Mouse (Mus musculus) MEL (cell line): ENCODE data around the gene Ccnt2. TPM values are rescaled to one million over a fixed set of nuclear protein-coding genes. Genes with fewer than 3 reads are reported as not detected.
"Not testable (repeated sequence)": the region's sequence is repeated elsewhere in the genome, so short reads cannot be mapped to it uniquely, and the experiment has no call there.

Source experiments
- DNase-seq: peaks from one replicate; pipeline ENCODE4 v3.0.0; 2011; ENCODE audit warnings: low read depth, low spot score
- H3K27ac ChIP-seq: 2 replicates; pipeline ENCODE4 v1.5.1; 2012; ENCODE audit warnings: low read depth, mild to moderate bottlenecking, control low read depth, low read length, moderate library complexity; ENCODE audit not compliant: control insufficient read depth
- H3K27me3 ChIP-seq, 2 experiments: fragments of 150-350 bp in 1 of 2; sonication (generic) in 1 of 2; 2 replicates each; pipeline ENCODE4 v1.6.1; 2012; ENCODE audit warnings: low read length in 2 of 2, mild to moderate bottlenecking in 2 of 2, improper control_type of control experiment in 1 of 2, moderate library complexity in 1 of 2; ENCODE audit not compliant: insufficient read depth in 2 of 2, control insufficient read depth in 1 of 2
- H3K36me3 ChIP-seq, 2 experiments: 2 replicates each; pipeline ENCODE4 v1.6.1; 2012 to 2014; ENCODE audit warnings: low read length in 2 of 2, improper control_type of control experiment in 1 of 2, inconsistent platforms in 1 of 2, mild to moderate bottlenecking in 1 of 2; ENCODE audit not compliant: insufficient read depth in 2 of 2, control insufficient read depth in 1 of 2
- H3K4me1 ChIP-seq, 2 experiments: fragments of 150-350 bp in 1 of 2; sonication (generic) in 1 of 2; 2 replicates each; pipeline ENCODE4 v1.6.1; 2012; ENCODE audit warnings: low read length in 2 of 2, improper control_type of control experiment in 1 of 2, mild to moderate bottlenecking in 1 of 2; ENCODE audit not compliant: insufficient read depth in 2 of 2, control insufficient read depth in 1 of 2
- H3K4me3 ChIP-seq, 2 experiments: fragments of 150-350 bp in 1 of 2; sonication (generic) in 1 of 2; 2 replicates each; pipeline ENCODE4 v1.5.1; 2012; ENCODE audit warnings: low read depth in 2 of 2, low read length in 2 of 2, mild to moderate bottlenecking in 2 of 2, moderate library complexity in 2 of 2, control low read depth in 1 of 2, improper control_type of control experiment in 1 of 2; ENCODE audit not compliant: control insufficient read depth in 1 of 2, insufficient read depth in 1 of 2
- H3K79me2 ChIP-seq: 2 replicates; pipeline ENCODE4 v1.6.1; 2012; ENCODE audit warnings: mild to moderate bottlenecking, low read length, moderate library complexity; ENCODE audit not compliant: control insufficient read depth, poor library complexity, insufficient read depth
- H3K9ac ChIP-seq: 2 replicates; pipeline ENCODE4 v1.6.1; 2012; ENCODE audit warnings: low read depth, mild to moderate bottlenecking, control low read depth, low read length, moderate library complexity; ENCODE audit not compliant: control insufficient read depth, poor library complexity, severe bottlenecking
- H3K9me3 ChIP-seq: fragments of 150-350 bp; sonication (generic); replicated peaks from 2 replicates; pipeline ENCODE4 v1.6.1; 2012; ENCODE audit warnings: mild to moderate bottlenecking, low read length, improper control_type of control experiment, moderate library complexity; ENCODE audit not compliant: insufficient read depth
- BHLHE40 ChIP-seq: IDR thresholded peaks from 2 replicates; pipeline ENCODE4 v1.6.1; 2012; ENCODE audit warnings: low read depth, mild to moderate bottlenecking, inconsistent platforms, low read length, improper control_type of control experiment, borderline replicate concordance
- CTCF ChIP-seq, 3 experiments: IDR thresholded peaks in 2 of 3; conservative IDR thresholded peaks in 1 of 3; 2 replicates each; pipeline ENCODE4 v1.5.1; 2011 to 2012; ENCODE audit warnings: low read length in 3 of 3, low read depth in 2 of 3, mild to moderate bottlenecking in 2 of 3, improper control_type of control experiment in 1 of 3, inconsistent platforms in 1 of 3, mixed read lengths in 1 of 3, moderate library complexity in 1 of 3; ENCODE audit not compliant: control insufficient read depth in 1 of 3, insufficient read depth in 1 of 3, poor library complexity in 1 of 3, severe bottlenecking in 1 of 3
- E2F4 ChIP-seq: IDR thresholded peaks from 2 replicates; pipeline ENCODE4 v1.6.1; 2011; ENCODE audit warnings: low read depth, low read length, improper control_type of control experiment, borderline replicate concordance
- ETS1 ChIP-seq: IDR thresholded peaks from 2 replicates; pipeline ENCODE4 v1.6.1; 2012; ENCODE audit warnings: low read depth, mild to moderate bottlenecking, inconsistent platforms, low read length, improper control_type of control experiment, moderate library complexity
- GABPA ChIP-seq: IDR thresholded peaks from 2 replicates; pipeline ENCODE4 v1.6.1; 2012; ENCODE audit warnings: low read depth, mild to moderate bottlenecking, inconsistent platforms, low read length, improper control_type of control experiment, moderate library complexity
- GATA1 ChIP-seq: IDR thresholded peaks from 2 replicates; pipeline ENCODE4 v1.6.1; 2011; ENCODE audit warnings: low read depth, low read length, improper control_type of control experiment
- HCFC1 ChIP-seq: IDR thresholded peaks from 2 replicates; pipeline ENCODE4 v1.6.1; 2012; ENCODE audit warnings: low read depth, mild to moderate bottlenecking, inconsistent platforms, low read length, improper control_type of control experiment, moderate library complexity
- KAT2A ChIP-seq: conservative IDR thresholded peaks from 2 replicates; pipeline ENCODE4 v1.6.1; 2012; ENCODE audit warnings: low read depth, low read length, improper control_type of control experiment, inconsistent platforms
- MAX ChIP-seq: IDR thresholded peaks from 2 replicates; pipeline ENCODE4 v1.6.1; 2011; ENCODE audit warnings: low read length, improper control_type of control experiment
- MAZ ChIP-seq: IDR thresholded peaks from 2 replicates; pipeline ENCODE4 v1.6.1; 2012; ENCODE audit warnings: low read depth, mild to moderate bottlenecking, inconsistent platforms, low read length, improper control_type of control experiment
- MEF2A ChIP-seq: IDR thresholded peaks from 2 replicates; pipeline ENCODE4 v1.6.1; 2014; ENCODE audit warnings: low read depth, mild to moderate bottlenecking, inconsistent platforms, low read length, improper control_type of control experiment; ENCODE audit not compliant: poor library complexity, insufficient replicate concordance, severe bottlenecking; ENCODE audit errors: extremely low read depth
- MYB ChIP-seq: IDR thresholded peaks from 2 replicates; pipeline ENCODE4 v1.6.1; 2011; ENCODE audit warnings: mild to moderate bottlenecking, low read depth, low read length, improper control_type of control experiment
- MYC ChIP-seq: IDR thresholded peaks from 2 replicates; pipeline ENCODE4 v1.6.1; 2011; ENCODE audit warnings: low read depth, mild to moderate bottlenecking, low read length, improper control_type of control experiment, moderate library complexity
- NELFE ChIP-seq: IDR thresholded peaks from 2 replicates; pipeline ENCODE4 v1.6.1; 2011; ENCODE audit warnings: low read depth, low read length, improper control_type of control experiment
- POLR2A ChIP-seq, 2 experiments: IDR thresholded peaks; 2 replicates each; pipeline ENCODE4 v1.6.1; 2011 to 2012; ENCODE audit warnings: low read length in 2 of 2, mild to moderate bottlenecking in 2 of 2, control low read depth in 1 of 2, improper control_type of control experiment in 1 of 2, low read depth in 1 of 2, moderate library complexity in 1 of 2; ENCODE audit not compliant: control insufficient read depth in 1 of 2, insufficient read depth in 1 of 2, poor library complexity in 1 of 2
- POLR2AphosphoS2 ChIP-seq: IDR thresholded peaks from 2 replicates; pipeline ENCODE4 v1.6.1; 2011; ENCODE audit warnings: low read length, improper control_type of control experiment
- RAD21 ChIP-seq: IDR thresholded peaks from 2 replicates; pipeline ENCODE4 v1.6.1; 2011; ENCODE audit warnings: mild to moderate bottlenecking, low read depth, low read length, improper control_type of control experiment
- RCOR1 ChIP-seq: IDR thresholded peaks from 2 replicates; pipeline ENCODE4 v1.6.1; 2012; ENCODE audit warnings: low read depth, mild to moderate bottlenecking, inconsistent platforms, low read length, improper control_type of control experiment
- SIN3A ChIP-seq: IDR thresholded peaks from 2 replicates; pipeline ENCODE4 v1.6.1; 2012; ENCODE audit warnings: low read length, improper control_type of control experiment, inconsistent platforms
- SMC3 ChIP-seq: IDR thresholded peaks from 2 replicates; pipeline ENCODE4 v1.6.1; 2011; ENCODE audit warnings: low read depth, low read length, improper control_type of control experiment
- TAL1 ChIP-seq: IDR thresholded peaks from 2 replicates; pipeline ENCODE4 v1.6.1; 2012; ENCODE audit warnings: mild to moderate bottlenecking, inconsistent platforms, low read length, moderate library complexity, mixed read lengths
- TCF12 ChIP-seq: IDR thresholded peaks from 2 replicates; pipeline ENCODE4 v1.6.1; 2014; ENCODE audit warnings: low read depth, mild to moderate bottlenecking, inconsistent platforms, low read length, improper control_type of control experiment, moderate library complexity
- USF1 ChIP-seq: IDR thresholded peaks from 2 replicates; pipeline ENCODE4 v1.6.1; 2014; ENCODE audit warnings: low read depth, mild to moderate bottlenecking, inconsistent platforms, low read length, improper control_type of control experiment, moderate library complexity
- USF2 ChIP-seq, 2 experiments: IDR thresholded peaks; 2 replicates each; pipeline ENCODE4 v1.6.1; 2011 to 2012; ENCODE audit warnings: improper control_type of control experiment in 2 of 2, low read length in 2 of 2, borderline replicate concordance in 1 of 2, inconsistent platforms in 1 of 2, low read depth in 1 of 2, mild to moderate bottlenecking in 1 of 2; ENCODE audit not compliant: insufficient read depth in 1 of 2
- ZC3H11A ChIP-seq: IDR thresholded peaks from 2 replicates; pipeline ENCODE4 v1.6.1; 2012; ENCODE audit warnings: low read depth, mild to moderate bottlenecking, inconsistent platforms, low read length, improper control_type of control experiment
- ZKSCAN1 ChIP-seq: IDR thresholded peaks from 2 replicates; pipeline ENCODE4 v1.6.1; 2012; ENCODE audit warnings: low read depth, mild to moderate bottlenecking, inconsistent platforms, low read length, improper control_type of control experiment, moderate library complexity
- ZMIZ1 ChIP-seq: IDR thresholded peaks from 2 replicates; pipeline ENCODE4 v1.6.1; 2012; ENCODE audit warnings: low read depth, mild to moderate bottlenecking, inconsistent platforms, low read length, improper control_type of control experiment, moderate library complexity
- ZNF384 ChIP-seq: IDR thresholded peaks from 2 replicates; pipeline ENCODE4 v1.6.1; 2012; ENCODE audit warnings: low read depth, mild to moderate bottlenecking, inconsistent platforms, low read length, improper control_type of control experiment
- polyA plus RNA-seq, 2 experiments: library from polyadenylated mRNA; stranded (reverse) in 1 of 2; unstranded in 1 of 2; fragments of >175 nt in 1 of 2; fragments of >200 nt in 1 of 2; gene quantifications; 2 replicates each; pipeline versions ENCODE4 v1.2.1 to v1.2.4; 2012; ENCODE audit warnings: low replicate concordance in 2 of 2, low read depth in 1 of 2; ENCODE audit not compliant: insufficient read length in 2 of 2, insufficient read depth in 1 of 2, missing spikeins in 1 of 2
- total RNA-seq: library from RNA; depleted of rRNA; stranded (reverse); fragments of 300-350 nt; gene quantifications from 2 replicates; pipeline ENCODE4 v1.2.3, GENCODE M21; 2012

Ccnt2 gene
- total and polyA plus RNA-seq, 3 experiments, result 20.6 to 31.5 (median 26.7) TPM

GRCm38 (mm10) chr1:127756331-127757163 lies 17.4 kb upstream of the Ccnt2 start (continued):
- TF ChIP-seq MAX, result 0 out of 2 replicates have a peak, but pooled peaks have one; percentile 19

GRCm38 (mm10) chr1:127757164-127757545 lies 16.8 kb upstream of the Ccnt2 start:
- H3K36me3 ChIP-seq, result peaks cover 0 to 33% of the 10 kb centered on the region in 2 experiments; a peak in 2 of 4 replicates
- H3K27ac ChIP-seq, result peak overlapping the region; percentile 100
- peak overlapping the region; percentile 76 for H3K9ac ChIP-seq
- H3K4me3 ChIP-seq, result peak overlapping the region; percentile 18 to 41; a peak in 3 of 4 replicates
- DNase-seq, result peak; percentile 62
- H3K27me3 ChIP-seq, H3K79me2 ChIP-seq, H3K9me3 ChIP-seq: not testable (repeated sequence)
- TF ChIP-seq MAX (peak; percentile 5; the same call in 1 of the 2 replicates), GATA1 (0 out of 2 replicates have a peak, but pooled peaks have one; percentile 20), MYB (peak; percentile 15; the same call in 1 of the 2 replicates)
- H3K4me1 ChIP-seq, result peaks cover 22 to 28% of the 10 kb centered on the region in 2 experiments

- Histone ChIP-seq H3K4me3 (no peak overlapping the region), H3K27me3 (no peaks in the 10 kb centered on the region), H3K79me2 (no peaks in the 10 kb centered on the region), H3K27ac (no peak overlapping the region), H3K4me1 (no peaks in the 10 kb centered on the region; a peak in 1 of 4 replicates), H3K9me3 (no peaks in the 10 kb centered on the region), H3K36me3 (peaks cover 0 to 2% of the 10 kb centered on the region in 2 experiments; a peak in 2 of 4 replicates), H3K9ac (no peak overlapping the region)
- peak; percentile 53 for DNase-seq
- TF ChIP-seq RAD21, result peak; percentile 76
- no peak for TF ChIP-seq MEF2A
- TF ChIP-seq POLR2AphosphoS2, result no peak
- TF ChIP-seq TAL1, result no peak
- peak in 2 of 3 experiments; percentile 21 to 77; a peak in 3 of 6 replicates for TF ChIP-seq CTCF (IDR thresholded peaks at IDR 0.05 in 2 of 3, conservative IDR thresholded peaks at IDR 0.05 in 1 of 3; ENCODE audit: control insufficient read depth in 1 of 3, insufficient read depth in 1 of 3, low read depth in 2 of 3, low read length in 3 of 3, poor library complexity in 1 of 3, severe bottlenecking in 1 of 3)
- no peak for TF ChIP-seq TCF12
- no peak for TF ChIP-seq POLR2A (IDR thresholded peaks at IDR 0.05; ENCODE audit: control insufficient read depth in 1 of 2, insufficient read depth in 1 of 2, low read depth in 1 of 2, low read length in 2 of 2, poor library complexity in 1 of 2)
- peak; percentile 82 for TF ChIP-seq SMC3
- no peak for TF ChIP-seq GABPA
- TF ChIP-seq E2F4, result no peak
- no peak for TF ChIP-seq GATA1
- no peak for TF ChIP-seq RCOR1
- TF ChIP-seq MYC, result no peak
- TF ChIP-seq ZMIZ1, result no peak
- peak; percentile 62 for TF ChIP-seq ZC3H11A
- TF ChIP-seq ZKSCAN1, result no peak
- no peak for TF ChIP-seq BHLHE40
- TF ChIP-seq KAT2A, result no peak
- TF ChIP-seq ETS1, result no peak
- TF ChIP-seq NELFE, result no peak
- no peak for TF ChIP-seq HCFC1
- no peak for TF ChIP-seq USF2 (IDR thresholded peaks at IDR 0.05; ENCODE audit: borderline replicate concordance in 1 of 2, insufficient read depth in 1 of 2, low read depth in 1 of 2, low read length in 2 of 2)
- no peak for TF ChIP-seq USF1
- TF ChIP-seq MAZ, result no peak
- TF ChIP-seq ZNF384, result no peak
- TF ChIP-seq MAX, result no peak
- no peak for TF ChIP-seq SIN3A
Measured at GRCm38 (mm10) chr1:127765468-127765867, 8.5 kb upstream of the Ccnt2 start.
